Mouse (Mus musculus) urinary bladder, postnatal 14 days (tissue): ENCODE results near the gene Ctsf.
"Not testable (repeated sequence)": the region's sequence is repeated elsewhere in the genome, so short reads cannot be mapped to it uniquely, and the experiment has no call there.

Experiments used
- DNase-seq: peaks from one replicate; pipeline ENCODE4 v3.0.0; 2021; ENCODE audit warnings: low spot score

The Ctsf gene

DNA sequence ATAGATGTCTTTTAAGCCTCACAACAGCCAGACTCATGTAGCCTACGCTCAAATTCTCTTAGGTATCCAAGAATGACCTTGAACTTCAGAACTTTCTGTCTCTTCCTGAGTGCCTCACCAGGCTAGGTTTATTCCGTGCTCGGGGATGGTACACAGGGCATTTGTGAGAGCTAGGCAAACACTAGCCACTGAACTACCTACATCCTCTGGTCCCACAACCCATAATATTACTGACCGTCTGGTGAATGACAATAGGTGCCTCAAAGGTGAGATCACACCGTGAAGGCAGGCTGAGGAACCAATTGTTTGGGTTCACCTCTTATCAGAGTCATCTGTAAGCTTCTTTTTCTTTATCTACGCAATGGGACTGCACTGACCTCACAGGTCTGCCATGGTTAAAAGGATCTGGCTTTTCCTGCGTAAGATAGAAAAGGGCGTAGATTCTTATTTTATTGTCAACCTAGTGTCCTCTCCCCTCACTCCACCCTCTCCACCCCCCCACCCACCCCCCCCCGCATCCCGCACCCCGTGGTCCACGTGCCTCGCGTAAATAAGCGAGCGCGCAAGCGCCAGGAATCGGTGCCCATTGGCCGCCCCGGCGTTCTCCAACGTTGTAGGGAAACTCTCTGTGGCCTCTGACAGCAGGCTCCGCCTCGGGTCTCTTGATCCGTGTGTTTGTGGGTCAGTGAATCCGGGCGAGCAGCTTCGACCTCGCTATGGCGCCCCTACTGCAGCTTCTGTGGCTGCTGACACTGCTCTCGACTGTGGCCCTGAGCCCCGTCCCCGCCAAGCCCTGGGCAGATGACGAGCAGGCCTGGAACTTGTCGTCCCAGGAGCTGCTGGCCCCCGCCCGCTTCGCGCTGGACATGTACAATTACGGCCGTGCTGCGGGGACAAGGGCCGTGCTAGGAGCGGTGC, at the start of gene Ctsf:
TSS of gene Ctsf (plus strand) at position 579 of the 918 bp plus-strand sequence.
- peak; percentile 88 for DNase-seq

GRCm38 (mm10) chr19:4810309-4810708, 44.6 kb upstream of the Ctsf start:
- DNase-seq: no peak

DNA sequence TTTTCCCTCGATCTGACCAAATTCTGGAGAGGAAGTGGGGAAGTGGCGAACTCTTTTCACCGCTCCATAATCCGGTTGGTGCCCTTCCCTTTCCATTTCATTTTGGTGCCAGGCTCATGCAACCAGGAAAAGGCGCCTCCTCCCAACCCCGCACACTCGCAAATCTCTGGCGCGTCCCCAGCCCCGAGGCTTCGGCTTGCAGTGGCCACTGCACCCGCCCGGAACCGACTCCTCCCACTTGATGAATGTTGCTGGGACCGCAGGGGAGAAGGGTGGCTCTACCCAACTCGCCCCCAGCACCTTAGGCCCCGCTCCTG, 44.2 kb upstream of the Ctsf start:
- DNase-seq: no peak

DNA sequence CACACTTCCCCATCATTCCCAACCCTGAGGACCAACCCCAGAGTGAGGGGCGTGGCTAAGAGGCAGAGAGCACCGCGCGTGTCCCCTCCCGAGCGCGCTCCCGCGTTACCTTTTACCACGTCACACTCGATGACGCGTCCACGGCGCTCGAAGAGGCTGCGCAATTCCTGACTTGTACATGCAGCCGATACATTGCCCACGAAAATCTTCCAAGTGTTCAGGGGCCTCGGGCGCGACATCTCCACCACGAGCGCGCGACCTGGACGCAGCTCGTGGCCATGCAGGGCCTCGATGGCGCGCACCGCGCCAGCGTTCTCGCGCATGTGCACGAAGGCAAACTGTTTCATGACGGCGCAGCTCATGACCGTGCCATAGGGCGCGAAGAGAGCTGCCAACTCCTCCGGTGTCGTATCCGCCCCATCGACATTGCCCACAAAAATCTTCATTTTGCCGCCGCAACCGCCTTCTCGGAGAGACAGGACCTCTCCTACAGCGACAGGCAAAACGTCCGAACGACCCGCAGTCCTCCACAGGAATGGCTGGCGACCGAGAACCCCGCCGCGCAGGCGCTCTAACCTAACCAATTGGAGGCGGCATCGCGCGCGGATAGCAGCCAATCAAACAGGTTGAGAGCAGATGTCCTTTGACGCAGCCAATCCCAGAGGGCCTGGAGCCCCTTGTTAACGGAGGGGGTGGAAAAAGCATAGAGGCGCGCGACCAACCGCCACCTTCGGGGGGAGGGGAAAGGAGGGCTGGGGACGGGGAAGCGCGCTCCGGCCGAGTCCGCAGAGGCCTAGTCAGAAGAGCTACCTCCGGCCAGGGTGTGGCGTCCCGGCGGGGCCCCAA, 43.6 kb upstream of the Ctsf start, which contains the start of the genes Gm21992 and Rbm14:
TSS of gene Gm21992 (minus strand) at position 550 of the 846 bp plus-strand sequence.
TSS of gene Rbm14 (minus strand) at position 572 of the 846 bp plus-strand sequence.
- DNase-seq: peak; percentile 98

DNA sequence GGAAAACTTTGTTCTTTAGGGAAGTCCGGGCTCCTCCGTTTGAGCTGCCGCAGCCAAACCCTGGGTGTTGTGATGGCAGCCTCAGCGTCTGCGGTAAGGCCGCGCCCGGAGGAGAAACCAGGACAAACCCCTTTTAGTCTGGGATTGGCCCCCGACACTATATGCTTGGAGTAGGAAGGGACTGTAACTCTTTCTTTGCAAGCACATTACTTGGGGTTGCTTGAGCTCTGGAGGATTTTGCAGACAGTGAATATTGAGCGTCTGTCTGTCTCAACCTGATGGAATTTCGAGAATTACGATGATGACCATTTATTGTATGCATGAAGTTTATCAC, 43.1 kb upstream of the Ctsf start:
- no peak for DNase-seq

DNA sequence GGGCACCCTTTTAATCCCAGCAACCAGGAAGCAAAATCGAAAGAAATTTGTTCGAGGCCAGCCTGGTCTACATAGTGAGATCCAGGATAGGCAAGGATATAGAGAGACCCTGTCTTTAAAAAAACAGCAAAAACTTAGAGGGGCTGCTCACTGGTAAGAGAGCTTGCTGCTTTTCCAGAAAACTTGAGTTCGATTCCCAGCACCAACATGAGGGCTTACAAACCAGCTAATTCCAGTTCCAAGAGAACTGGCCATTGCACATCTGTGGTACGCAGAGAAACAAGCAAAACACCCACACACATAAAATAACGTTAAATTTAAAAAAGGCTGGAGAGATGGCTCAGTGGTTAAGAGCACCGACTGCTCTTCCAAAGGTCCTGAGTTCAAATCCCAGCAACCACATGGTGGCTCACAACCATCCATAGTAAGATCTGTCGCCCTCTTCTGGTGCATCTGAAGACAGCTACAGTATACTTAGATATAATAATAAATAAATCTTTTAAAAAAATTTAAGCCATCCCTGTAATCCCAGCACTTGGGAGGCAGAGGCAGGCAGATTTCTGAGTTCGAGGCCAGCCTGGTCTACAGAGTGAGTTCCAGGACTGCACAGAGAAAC, 42.5 kb upstream of the Ctsf start:
- DNase-seq: not testable (repeated sequence)

GRCm38 (mm10) chr19:4813015-4813414, 41.9 kb upstream of the Ctsf start:
- no peak for DNase-seq

DNA sequence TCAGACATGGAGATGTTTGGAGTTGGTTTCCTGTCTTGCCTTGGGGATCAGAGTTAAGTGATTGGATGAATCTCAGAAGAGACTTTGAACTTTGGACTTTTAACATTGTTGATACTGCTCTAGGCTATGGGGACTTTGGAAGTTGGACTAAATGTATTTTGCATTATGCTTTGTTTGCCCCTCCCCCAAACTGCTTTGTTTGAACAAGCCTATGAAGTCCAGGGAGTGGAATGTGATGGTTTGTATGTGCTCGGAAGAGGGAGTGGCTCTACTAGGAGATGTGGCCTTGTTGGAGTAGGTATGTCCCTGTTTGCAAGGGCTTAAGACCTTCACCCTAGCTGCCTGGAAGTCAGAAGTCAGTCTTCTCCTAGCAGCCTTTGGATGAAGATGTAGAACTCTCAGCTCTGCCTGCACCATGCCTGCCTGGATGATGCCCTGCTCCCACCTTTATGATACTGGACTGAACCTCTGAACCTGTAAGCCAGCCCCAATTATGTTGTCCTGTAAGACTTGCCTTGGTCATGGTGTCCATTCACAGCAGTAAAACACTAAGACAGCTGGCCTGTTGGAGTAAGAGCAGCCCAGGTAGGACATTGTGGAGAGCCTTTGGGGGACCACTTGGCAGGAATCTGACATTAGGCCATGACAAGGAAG, 37.6 kb upstream of the Ctsf start:
- no peak for DNase-seq

DNA sequence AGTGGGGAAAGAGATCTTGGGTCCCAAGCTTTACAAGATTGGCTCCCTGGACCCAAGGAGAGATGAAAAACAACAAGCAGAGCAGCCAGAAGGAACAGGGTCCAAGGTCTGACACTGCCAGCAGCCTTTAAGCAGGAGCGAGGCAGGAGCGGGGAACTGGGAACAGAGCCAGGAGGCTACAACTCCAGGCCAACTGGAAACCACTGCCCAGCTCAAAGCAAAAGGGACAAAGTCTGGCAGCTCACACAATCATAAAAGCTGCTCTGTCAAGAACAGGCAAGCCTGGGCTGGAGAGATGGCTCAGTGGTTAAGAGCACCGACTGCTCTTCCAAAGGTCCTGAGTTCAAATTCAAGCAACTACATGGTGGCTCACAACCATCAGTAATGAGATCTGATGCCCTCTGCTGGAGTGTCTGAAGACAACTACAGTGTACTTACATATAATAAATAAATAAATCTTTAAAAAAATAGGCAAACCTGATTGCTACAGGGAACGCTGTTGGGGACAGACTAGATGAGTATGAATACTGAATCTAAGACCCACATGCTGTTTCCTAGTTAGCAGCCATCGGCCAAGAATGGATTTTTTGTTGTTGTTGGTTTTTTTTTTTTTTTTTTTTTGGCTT, 34.1 kb upstream of the Ctsf start:
- peak; percentile 80 for DNase-seq

GRCm38 (mm10) chr19:4828444-4829114, 26.4 kb upstream of the Ctsf start:
- peak; percentile 53 for DNase-seq

- DNase-seq: peak; percentile 40
These were observed 25.8 kb upstream of the Ctsf start for GRCm38 (mm10) chr19:4829156-4829555.

DNA sequence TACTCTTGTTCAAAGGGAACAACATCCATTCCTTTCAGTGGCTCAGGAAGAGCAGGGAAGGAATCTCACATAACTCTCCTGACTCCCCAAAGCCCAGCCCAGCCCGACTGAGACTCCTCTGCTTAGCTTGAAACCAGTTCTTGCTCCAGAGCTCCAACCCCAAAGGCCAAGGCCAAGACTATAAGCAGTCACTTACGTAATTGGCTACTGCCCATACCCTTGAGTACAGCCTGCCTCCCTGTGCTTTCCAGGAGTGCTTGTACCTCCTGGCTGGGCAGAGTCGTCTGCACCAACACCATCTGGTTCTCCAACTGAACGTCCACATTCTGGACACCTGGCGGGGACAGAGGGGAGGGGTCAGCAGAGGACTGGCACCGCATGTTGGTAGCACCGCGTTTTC, 21.0 kb upstream of the Ctsf start:
- no peak for DNase-seq

DNA sequence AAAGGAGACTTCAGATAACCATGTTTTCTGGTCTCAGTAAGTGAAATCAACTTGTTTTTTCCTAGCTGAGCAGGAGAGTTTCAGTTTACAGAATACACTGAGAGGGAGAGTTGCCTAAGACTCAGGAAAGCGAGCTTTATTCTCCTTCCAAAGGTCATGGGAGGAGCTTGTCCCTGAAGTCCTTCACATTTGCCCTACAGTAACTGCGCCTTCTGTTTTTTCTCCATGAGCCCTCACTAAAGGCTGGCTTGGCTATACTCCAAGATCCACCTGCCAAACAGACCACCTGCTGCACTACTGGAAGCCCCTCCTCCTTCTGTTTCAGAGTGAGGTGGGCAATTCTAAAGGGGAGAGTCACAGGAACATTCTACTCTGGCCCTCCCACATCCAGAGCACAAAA, 18.8 kb upstream of the Ctsf start:
- no peak for DNase-seq

- no peak for DNase-seq
These were observed 17.9 kb upstream of the Ctsf start for GRCm38 (mm10) chr19:4837049-4837448.

- DNase-seq: no peak
These were observed 16.3 kb upstream of the Ctsf start for GRCm38 (mm10) chr19:4838526-4839140.

DNA sequence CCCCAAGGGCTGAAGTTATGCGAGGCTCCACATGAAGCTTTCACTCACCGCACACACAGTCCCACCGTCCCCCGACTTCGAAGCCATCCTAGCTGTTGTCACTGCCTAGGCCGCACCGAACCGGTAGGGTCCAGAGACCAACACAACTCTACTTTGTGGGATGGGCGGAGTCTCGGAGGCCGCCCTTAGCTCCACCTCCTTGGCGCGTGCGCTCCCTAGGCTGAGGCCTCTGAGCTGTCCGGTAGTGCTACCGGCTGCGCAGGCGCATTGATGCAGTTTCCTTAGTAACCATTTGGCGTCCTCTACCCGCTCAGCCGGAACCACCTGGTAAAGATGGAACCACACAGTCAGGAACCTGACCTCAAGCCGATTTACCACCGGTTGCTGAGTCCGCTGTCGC, 15.8 kb upstream of the Ctsf start, which contains the start of the genes Ccs and Ccdc87:
TSS of gene Ccs (minus strand) at position 184 of the 400 bp plus-strand sequence.
TSS of gene Ccdc87 (plus strand) at position 218 of the 400 bp plus-strand sequence.
- peak; percentile 97 for DNase-seq

DNA sequence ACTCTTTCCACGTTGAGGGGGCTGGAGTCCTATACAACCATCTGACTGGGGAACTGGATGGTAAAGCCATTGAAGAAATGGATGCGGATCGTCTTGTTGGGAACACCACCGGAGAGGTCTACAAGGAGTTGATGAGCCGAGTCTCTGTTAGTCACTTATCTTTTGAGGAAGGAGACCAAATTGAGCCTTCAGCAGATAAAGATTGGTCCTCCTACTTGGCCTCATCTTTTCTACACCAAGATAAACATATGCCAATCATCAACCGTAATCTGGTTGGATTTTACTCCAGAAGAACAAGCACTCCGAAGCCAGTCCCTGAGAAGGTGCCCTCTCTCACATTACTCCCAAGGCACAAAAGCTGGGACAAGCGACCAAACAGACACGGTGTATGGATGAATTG, 14.1 kb upstream of the Ctsf start:
- DNase-seq: no peak

DNA sequence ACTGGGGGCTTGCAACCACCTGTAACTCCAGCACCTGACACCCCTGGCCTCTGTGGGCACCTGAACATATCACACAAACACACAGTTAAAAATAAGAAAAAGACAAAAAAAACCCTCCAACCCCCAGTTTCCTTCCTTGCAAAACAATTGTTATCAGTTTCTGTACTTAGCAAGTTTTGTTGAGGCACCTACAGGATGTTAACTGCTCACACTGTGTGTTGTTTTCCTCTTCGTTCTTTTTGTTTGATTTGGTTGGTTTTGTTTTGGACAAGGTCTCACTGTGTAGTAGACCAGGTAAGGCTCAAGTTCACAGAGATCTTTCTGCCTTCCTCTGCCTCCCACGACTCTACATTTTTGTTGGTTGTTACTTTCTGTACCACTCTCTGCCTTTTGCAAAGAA, 12.3 kb upstream of the Ctsf start:
- DNase-seq: no peak

DNA sequence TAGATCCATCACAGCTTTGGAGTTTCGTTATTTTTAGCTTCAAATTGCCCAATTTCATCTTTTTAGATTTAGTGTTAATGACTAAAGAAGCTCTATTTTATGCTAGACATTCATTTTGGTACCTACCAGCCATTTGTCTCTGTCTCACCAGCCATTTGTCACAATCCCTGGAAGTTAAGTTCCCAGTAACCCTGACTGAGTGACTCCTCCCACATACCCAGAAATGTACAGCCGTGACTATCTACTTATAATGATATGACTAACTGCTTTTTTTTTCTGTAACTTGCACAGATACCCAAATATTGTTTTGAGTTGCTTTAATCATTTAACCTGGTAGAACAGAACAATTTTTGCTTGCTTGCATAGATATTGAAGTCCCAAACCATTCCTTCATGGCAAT, 9.1 kb upstream of the Ctsf start:
- no peak for DNase-seq

- DNase-seq: no peak
These were observed 7.4 kb upstream of the Ctsf start for GRCm38 (mm10) chr19:4847490-4847889.
